Mouse (Mus musculus) megakaryocyte, embryonic 14.5 days (primary cell): ENCODE measurements around the gene Pabpc1l.

Source experiments
- FLI1 ChIP-seq: IDR thresholded peaks from 2 replicates; pipeline ENCODE4 v1.6.1; 2012; ENCODE audit warnings: low read length, inconsistent platforms, mixed read lengths
- GATA1 ChIP-seq: IDR thresholded peaks from 3 replicates; pipeline ENCODE4 v1.6.1; 2012; ENCODE audit warnings: mixed read lengths, low read length, inconsistent platforms, borderline replicate concordance

GRCm38 (mm10) chr2:164076874-164077425 is 51.7 kb downstream of the Pabpc1l start:
- no peak for TF ChIP-seq FLI1
- no peak for TF ChIP-seq GATA1
